Mouse (Mus musculus): Measurements from ENCODE around the gene Fhad1. TPM values are rescaled to one million over a fixed set of nuclear protein-coding genes. Genes with fewer than 3 reads are reported as not detected.
"Not testable (repeated sequence)": the region's sequence is repeated elsewhere in the genome, so short reads cannot be mapped to it uniquely, and the experiment has no call there.

Gene Fhad1
- total RNA-seq, 1 experiment from 2014 or later, result 0.91 TPM

- DNase-seq, result no peak
Measured at GRCm38 (mm10) chr4:142039662-142040353, 24.9 kb upstream of the Fhad1 start.

- DNase-seq, result no peak
Measured at GRCm38 (mm10) chr4:142037897-142038296, 23.0 kb upstream of the Fhad1 start.

- DNase-seq, result no peak
Measured at GRCm38 (mm10) chr4:142028533-142028932, 13.7 kb upstream of the Fhad1 start.

GRCm38 (mm10) chr4:142026965-142027364 lies 12.1 kb upstream of the Fhad1 start:
- DNase-seq, result no peak

GRCm38 (mm10) chr4:142024536-142024935 lies 9.7 kb upstream of the Fhad1 start:
- DNase-seq, result no peak

- DNase-seq, result no peak
Measured at GRCm38 (mm10) chr4:142023166-142023565, 8.3 kb upstream of the Fhad1 start.

- DNase-seq, result no peak
Measured at GRCm38 (mm10) chr4:142017686-142018085, 2.8 kb upstream of the Fhad1 start.

GRCm38 (mm10) chr4:142011236-142011635 lies 3.6 kb downstream of the Fhad1 start:
- DNase-seq, result no peak

- no peak for DNase-seq
Measured at GRCm38 (mm10) chr4:142010441-142010840, 4.4 kb downstream of the Fhad1 start.

- no peak for DNase-seq
Measured at GRCm38 (mm10) chr4:142008206-142008605, 6.7 kb downstream of the Fhad1 start.

- DNase-seq, result no peak
Measured at GRCm38 (mm10) chr4:142000581-142000980, 14.3 kb downstream of the Fhad1 start.

GRCm38 (mm10) chr4:141999494-142000074 lies 15.3 kb downstream of the Fhad1 start:
- DNase-seq, result no peak

GRCm38 (mm10) chr4:141998282-141998821 lies 16.5 kb downstream of the Fhad1 start:
- no peak for DNase-seq

GRCm38 (mm10) chr4:141996880-141997279 lies 18.0 kb downstream of the Fhad1 start:
- DNase-seq, result no peak

GRCm38 (mm10) chr4:141996086-141996485 lies 18.8 kb downstream of the Fhad1 start:
- DNase-seq, result no peak

GRCm38 (mm10) chr4:141994062-141994471 lies 20.8 kb downstream of the Fhad1 start:
- not testable (repeated sequence) for DNase-seq

GRCm38 (mm10) chr4:141993347-141994061 lies 21.4 kb downstream of the Fhad1 start:
- DNase-seq, result no peak

GRCm38 (mm10) chr4:141992530-141993204 lies 22.2 kb downstream of the Fhad1 start:
- DNase-seq, result no peak

- no peak for DNase-seq
Measured at GRCm38 (mm10) chr4:141988178-141988577, 26.7 kb downstream of the Fhad1 start.

- no peak for DNase-seq
Measured at GRCm38 (mm10) chr4:141983689-141984088, 31.2 kb downstream of the Fhad1 start.

GRCm38 (mm10) chr4:141981475-141981874 lies 33.4 kb downstream of the Fhad1 start:
- no peak for DNase-seq

- no peak for DNase-seq
Measured at GRCm38 (mm10) chr4:141978582-141978981, 36.3 kb downstream of the Fhad1 start.

GRCm38 (mm10) chr4:141977346-141977745 lies 37.5 kb downstream of the Fhad1 start:
- no peak for DNase-seq
